In the genomic region with DNA sequence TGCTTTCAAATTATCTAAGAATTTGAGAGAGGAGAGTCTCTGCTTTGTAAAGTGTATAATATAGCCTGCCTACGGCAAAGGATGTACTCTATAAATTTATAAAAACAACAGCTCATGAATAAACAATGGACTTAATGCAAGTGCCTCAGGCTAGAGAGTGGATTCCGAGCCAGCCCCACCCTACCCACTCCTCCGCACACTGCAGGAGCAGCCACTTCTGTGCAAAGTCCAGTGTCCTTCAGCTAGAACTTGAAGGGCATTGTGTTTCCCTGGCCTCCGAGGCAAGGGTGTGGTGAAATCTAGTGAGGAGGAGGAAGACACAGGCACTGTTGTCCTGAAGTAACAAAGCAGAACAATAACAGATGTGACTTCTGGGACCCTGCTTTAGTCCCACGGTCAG, we compare ENCODE assay signal across 15 mouse cellular contexts.
DNase-seq lines count a peak whose midpoint lies in the region; ATAC-seq and TF ChIP-seq lines count a peak whose summit lies in the region.
"Had no signal": no experiment of that assay in that cellular context is flagged by ENCODE, and none has a peak within 500 bp of the region (broad histone marks: within the 10 kb centered on the region; RNA-seq: fewer than 3 reads in every experiment).

No protein-coding gene starts in this region.

- no peak for TF ChIP-seq CTCF in cerebellum, adult 2 months (IDR thresholded peaks at IDR 0.05; ENCODE audit: borderline replicate concordance, insufficient read depth, low read depth, low read length)

- H3K4me1 ChIP-seq in hindbrain, embryonic 10.5 days (replicated peaks) = peaks cover 32% of the 10 kb centered on the region
- H3K4me1 ChIP-seq in hindbrain, embryonic 16.5 days (ENCODE audit: control insufficient read depth, insufficient read depth, low read depth, low read length) = peaks cover 3% of the 10 kb centered on the region; the same call in 1 of the 2 replicates
- H3K4me1 ChIP-seq in kidney, embryonic 15.5 days = peaks cover 18% of the 10 kb centered on the region
- peaks cover 2% of the 10 kb centered on the region; the same call in 1 of the 2 replicates for H3K4me1 ChIP-seq in cerebellum, adult 2 months (ENCODE audit: control insufficient read depth, insufficient read depth, low read length)
- H3K4me1 ChIP-seq in liver, embryonic 11.5 days (replicated peaks; ENCODE audit: control insufficient read depth, insufficient read depth, low read length) = no peaks in the 10 kb centered on the region
- H3K4me1 ChIP-seq: liver, embryonic 12.5 days; megakaryocyte, embryonic 14.5 days had no signal

- peaks cover 9% of the 10 kb centered on the region for H3K9me3 ChIP-seq in hindbrain, embryonic 10.5 days
- no peaks in the 10 kb centered on the region for H3K9me3 ChIP-seq in hindbrain, embryonic 16.5 days (ENCODE audit: control insufficient read depth, low read length)
- no peaks in the 10 kb centered on the region; the same call in 1 of the 2 replicates for H3K9me3 ChIP-seq in kidney, embryonic 15.5 days (replicated peaks)
- no peaks in the 10 kb centered on the region for H3K9me3 ChIP-seq in liver, embryonic 11.5 days (ENCODE audit: control insufficient read depth, low read length)
- H3K9me3 ChIP-seq: forebrain, embryonic 12.5 days; liver, embryonic 12.5 days had no signal

- no peak for ATAC-seq in hindbrain, embryonic 16.5 days
- ATAC-seq in kidney, embryonic 15.5 days (replicated peaks; ENCODE audit: low FRiP score) = 0 out of 2 replicates have a peak, but pooled peaks have one; percentile 40
- ATAC-seq in liver, embryonic 11.5 days (replicated peaks; ENCODE audit: low FRiP score) = no peak
- ATAC-seq: CD4-positive, CD25-positive, alpha-beta regulatory T cell, adult 4 months; liver, embryonic 12.5 days had no signal

- no peak for TF ChIP-seq POLR2A in cerebellum, adult 2 months (IDR thresholded peaks at IDR 0.05; ENCODE audit: borderline replicate concordance, insufficient read depth, low read length)

- H3K9ac ChIP-seq in hindbrain, embryonic 16.5 days (ENCODE audit: low read depth, low read length) = no peak overlapping the region
- H3K9ac ChIP-seq in kidney, embryonic 15.5 days = no peak overlapping the region
- H3K9ac ChIP-seq in liver, embryonic 11.5 days (ENCODE audit: low read depth, low read length) = no peak overlapping the region
- H3K9ac ChIP-seq: forebrain, embryonic 12.5 days; liver, embryonic 12.5 days had no signal

- H3K36me3 ChIP-seq in hindbrain, embryonic 10.5 days = no peaks in the 10 kb centered on the region
- H3K36me3 ChIP-seq in hindbrain, embryonic 16.5 days (ENCODE audit: control insufficient read depth, insufficient read depth, low read length) = no peaks in the 10 kb centered on the region
- no peaks in the 10 kb centered on the region for H3K36me3 ChIP-seq in kidney, embryonic 15.5 days
- H3K36me3 ChIP-seq in liver, embryonic 11.5 days (ENCODE audit: control insufficient read depth, insufficient read depth, low read length) = no peaks in the 10 kb centered on the region
- H3K36me3 ChIP-seq: forebrain, embryonic 12.5 days; liver, embryonic 12.5 days had no signal

- H3K4me3 ChIP-seq in hindbrain, embryonic 10.5 days = no peak overlapping the region
- no peak overlapping the region for H3K4me3 ChIP-seq in hindbrain, embryonic 16.5 days (ENCODE audit: low read length)
- H3K4me3 ChIP-seq in kidney, embryonic 15.5 days (replicated peaks) = no peak overlapping the region
- H3K4me3 ChIP-seq in cerebellum, adult 2 months (replicated peaks; ENCODE audit: insufficient read depth, low read depth, low read length) = no peak overlapping the region
- H3K4me3 ChIP-seq in liver, embryonic 11.5 days (ENCODE audit: low read depth, low read length) = no peak overlapping the region
- H3K4me3 ChIP-seq: forebrain, embryonic 12.5 days; liver, embryonic 12.5 days; megakaryocyte, embryonic 14.5 days had no signal

- DNase-seq in hindbrain, embryonic 10.5 days (ENCODE audit: low spot score) = no peak
- DNase-seq in R1 (ENCODE audit: low read depth, low spot score) = peak; percentile 92
- peak; percentile 28 for DNase-seq in lung, postnatal 10 days
- DNase-seq in cerebellum, adult 2 months = no peak
- no peak for DNase-seq in c-Kit-positive CD71-positive TER-119-positive erythroid progenitor cells, embryonic 14.5 days (ENCODE audit: low spot score)
- DNase-seq in liver, embryonic 11.5 days (ENCODE audit: low spot score) = no peak
- DNase-seq: adrenal gland, postnatal 36 days; cerebellum, adult 11 months; gastrocnemius, postnatal 14 days had no signal

- no peak overlapping the region for H3K4me2 ChIP-seq in hindbrain, embryonic 16.5 days (ENCODE audit: low read length)
- H3K4me2 ChIP-seq in kidney, embryonic 15.5 days = no peak overlapping the region
- no peak overlapping the region for H3K4me2 ChIP-seq in liver, embryonic 11.5 days
- H3K4me2 ChIP-seq: forebrain, embryonic 12.5 days; liver, embryonic 12.5 days had no signal

- H3K27ac ChIP-seq in hindbrain, embryonic 10.5 days = peak overlapping the region; percentile 41
- H3K27ac ChIP-seq in hindbrain, embryonic 16.5 days (ENCODE audit: low read depth, low read length) = no peak overlapping the region
- no peak overlapping the region; the same call in 1 of the 2 replicates for H3K27ac ChIP-seq in kidney, embryonic 15.5 days
- no peak overlapping the region for H3K27ac ChIP-seq in cerebellum, adult 2 months (ENCODE audit: insufficient read depth, low read length)
- H3K27ac ChIP-seq in liver, embryonic 11.5 days (ENCODE audit: low read depth, low read length) = no peak overlapping the region
- H3K27ac ChIP-seq: forebrain, embryonic 12.5 days; liver, embryonic 12.5 days had no signal

- no peaks in the 10 kb centered on the region for H3K27me3 ChIP-seq in hindbrain, embryonic 10.5 days (ENCODE audit: insufficient read depth, poor library complexity, severe bottlenecking)
- no peaks in the 10 kb centered on the region for H3K27me3 ChIP-seq in hindbrain, embryonic 16.5 days (replicated peaks; ENCODE audit: control insufficient read depth, insufficient read depth, low read length)
- H3K27me3 ChIP-seq in kidney, embryonic 15.5 days = no peaks in the 10 kb centered on the region
- no peaks in the 10 kb centered on the region for H3K27me3 ChIP-seq in cerebellum, adult 2 months (ENCODE audit: control insufficient read depth, insufficient read depth, low read length)
- H3K27me3 ChIP-seq in liver, embryonic 11.5 days (replicated peaks; ENCODE audit: control insufficient read depth, insufficient read depth, low read length) = no peaks in the 10 kb centered on the region
- H3K27me3 ChIP-seq: liver, embryonic 12.5 days; megakaryocyte, embryonic 14.5 days had no signal

- 48% methylated on average over 5 of the region's 5 CpGs for WGBS in hindbrain, embryonic 10.5 days
- WGBS in hindbrain, embryonic 16.5 days = 33% methylated on average over 5 of the region's 5 CpGs
- 26% methylated on average over 5 of the region's 5 CpGs for WGBS in kidney, embryonic 15.5 days
- WGBS in cerebellum, adult 2 months = 72% methylated on average over 5 of the region's 5 CpGs
- WGBS in liver, embryonic 11.5 days = 65% methylated on average over 5 of the region's 5 CpGs

Comparison
In these comparisons a context has a peak if more than half of its experiments do, and no peak if none do; other contexts are left out.
1. DNase-seq: peak in R1 (single experiment) and lung, postnatal 10 days (single experiment); none in hindbrain, embryonic 10.5 days (single experiment), cerebellum, adult 2 months (0 of 2), c-Kit-positive CD71-positive TER-119-positive erythroid progenitor cells, embryonic 14.5 days (single experiment) and liver, embryonic 11.5 days (single experiment).